Mouse (Mus musculus): ENCODE data around the gene Dennd2d. TPM values are rescaled to one million over a fixed set of nuclear protein-coding genes. Genes with fewer than 3 reads are reported as not detected.

Dennd2d gene
- total RNA-seq (2023; ENCODE audit: inconsistent age), result 66.8 to 76.8 TPM (median 75.2 TPM) in 4 replicates

DNA sequence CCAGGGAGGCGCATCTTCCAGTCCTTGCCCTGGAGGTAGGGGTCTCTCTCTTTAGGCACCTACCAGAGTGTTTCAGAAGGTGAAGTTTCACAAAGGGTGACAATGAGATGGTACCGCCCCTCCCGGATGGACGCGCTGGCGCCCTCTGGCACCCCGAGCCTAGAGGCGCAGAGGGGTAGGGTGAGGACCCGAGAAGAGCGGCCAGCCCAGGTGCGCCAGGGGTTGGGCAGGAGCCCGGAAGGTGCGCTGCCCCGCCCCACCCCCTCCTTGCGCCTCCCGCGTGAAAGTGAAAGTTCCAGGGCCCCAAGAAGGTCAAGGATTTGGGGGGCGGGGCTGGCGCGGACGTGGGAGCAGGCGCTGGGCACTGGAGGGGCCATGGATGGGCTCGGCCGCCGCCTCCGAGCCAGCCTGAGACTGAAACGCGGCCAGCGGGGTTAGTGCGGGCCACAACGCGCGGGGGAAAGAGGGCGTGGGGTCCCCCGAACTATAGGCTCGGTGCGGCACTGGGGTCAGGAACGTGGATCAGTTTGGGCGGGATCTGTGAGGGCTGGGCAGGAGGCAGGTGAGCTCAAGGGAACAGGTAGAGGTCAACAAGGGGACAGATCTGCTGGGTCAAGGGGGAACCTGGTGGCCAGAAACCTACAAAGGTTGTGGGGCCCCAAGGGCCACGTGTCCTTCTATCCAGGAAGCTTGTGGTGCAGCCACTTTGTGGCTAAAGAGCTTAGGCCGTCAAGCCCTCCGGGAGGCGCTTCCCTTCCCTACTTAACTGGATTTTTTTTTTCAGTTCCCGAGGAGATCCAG is at the start of gene Dennd2d:
Gene Dennd2d, plus strand, starts transcription at position 125 of the 801 bp plus-strand sequence.

DNA sequence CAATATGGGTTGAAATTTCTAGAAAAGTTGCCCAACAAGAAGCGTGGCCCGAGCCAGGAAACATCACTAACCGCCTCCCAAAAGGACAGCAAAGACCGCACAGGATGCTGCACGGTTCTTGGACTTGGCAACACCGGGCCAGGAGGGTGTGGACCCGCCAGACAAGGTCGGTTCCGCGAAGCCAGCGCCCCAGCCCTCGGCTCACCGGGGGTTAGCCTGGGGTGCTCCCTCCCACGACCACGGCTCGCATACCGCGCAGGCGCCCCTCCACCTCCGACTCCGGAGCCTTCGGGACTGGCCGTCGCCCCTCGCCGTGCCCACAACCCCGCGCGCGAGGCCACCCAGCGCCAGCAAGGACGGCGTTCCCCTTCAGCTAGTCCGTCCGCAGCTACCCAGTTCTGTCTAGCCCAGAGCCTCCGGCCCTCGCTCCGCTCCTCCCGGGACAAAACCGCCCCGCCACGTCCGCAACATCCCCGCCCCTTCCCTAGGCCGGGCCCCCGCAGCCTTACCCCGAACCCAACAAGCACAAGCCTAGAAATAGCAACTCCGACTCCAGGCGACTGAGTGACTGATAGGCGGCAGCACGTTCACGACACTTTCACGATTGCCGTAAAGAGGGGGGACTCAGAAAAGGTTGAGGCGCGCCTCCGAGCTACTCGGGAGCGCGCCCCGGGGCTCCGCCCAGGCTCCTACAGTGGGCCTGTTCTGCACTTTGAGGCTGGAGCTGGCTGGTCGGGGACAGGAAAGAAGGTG is 65.1 kb downstream of the Dennd2d start, which contains the start of the genes Dram2 and Cept1:
Gene Dram2, plus strand, starts transcription at position 628 of the 753 bp plus-strand sequence.
Gene Cept1, minus strand, starts transcription at position 632 of the 753 bp plus-strand sequence.

Other genes with a start within 250 kb of the Dennd2d start
- gene Chil6, start 76.2 kb upstream of the Dennd2d start, total RNA-seq (2023; ENCODE audit: inconsistent age), result 1.1 to 1.5 TPM (median 1.3 TPM) in 4 replicates
- gene Dram2, start 65.4 kb downstream of the Dennd2d start, total RNA-seq (2023; ENCODE audit: inconsistent age), result 71.6 to 78.0 TPM (median 74.2 TPM) in 4 replicates
- 63.2 to 70.6 TPM (median 67.0 TPM) in 4 replicates for gene Cept1, start 65.4 kb downstream of the Dennd2d start, total RNA-seq (2023; ENCODE audit: inconsistent age)
- 55.0 to 62.4 TPM (median 61.6 TPM) in 4 replicates for gene Lrif1, start 202.6 kb downstream of the Dennd2d start, total RNA-seq (2023; ENCODE audit: inconsistent age)